Mouse (Mus musculus) 3134 (cell line): Measurements from ENCODE around the gene Gng12.

Experiments used
- DNase-seq: peaks from one replicate; pipeline ENCODE4 v3.0.0-alpha.2; 2011; ENCODE audit warnings: low spot score; ENCODE audit not compliant: insufficient read length; ENCODE audit errors: extremely low read depth

Gng12 gene

DNA sequence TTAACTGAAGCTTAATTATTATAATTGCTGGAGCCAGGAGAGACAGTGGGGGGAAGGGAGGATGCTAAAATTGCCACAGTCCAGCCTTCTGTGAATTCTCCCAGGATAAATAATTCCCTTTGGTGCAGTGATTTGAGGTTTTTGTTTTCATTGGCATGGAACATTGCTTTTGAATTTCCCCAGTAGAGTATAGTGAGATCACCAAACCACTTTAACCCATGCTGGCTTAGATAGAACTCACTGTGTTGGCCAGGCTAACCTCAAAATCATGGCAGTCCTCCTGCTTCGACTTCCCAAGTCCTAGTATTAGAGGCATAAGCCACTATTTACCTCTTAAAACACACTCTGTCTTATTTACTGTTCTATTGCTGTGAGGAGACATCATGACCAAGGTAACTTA, 17.2 kb downstream of the Gng12 start:
- DNase-seq = peak; percentile 59

- no peak for DNase-seq
Observed at GRCm38 (mm10) chr6:66915592-66915991, 19.4 kb downstream of the Gng12 start.

DNA sequence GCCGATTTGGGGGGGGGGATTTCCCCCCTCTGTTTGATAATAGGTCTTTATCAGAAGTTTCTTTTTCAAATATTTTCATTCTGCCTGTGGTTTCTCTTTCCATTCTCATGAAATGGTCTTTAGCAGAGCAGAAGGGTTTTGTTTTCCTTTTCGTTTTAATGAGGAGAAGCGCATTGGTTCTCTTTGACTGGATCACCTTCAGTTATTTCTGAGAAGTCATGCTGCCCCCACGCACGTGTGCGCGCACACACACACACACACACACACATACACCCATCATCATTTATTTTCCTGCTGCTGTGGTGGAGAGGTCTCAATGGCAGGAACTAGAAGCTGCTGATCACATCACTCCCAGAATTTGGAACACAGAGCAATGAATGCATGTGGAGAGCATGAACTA, 20.8 kb downstream of the Gng12 start:
- DNase-seq = no peak

DNA sequence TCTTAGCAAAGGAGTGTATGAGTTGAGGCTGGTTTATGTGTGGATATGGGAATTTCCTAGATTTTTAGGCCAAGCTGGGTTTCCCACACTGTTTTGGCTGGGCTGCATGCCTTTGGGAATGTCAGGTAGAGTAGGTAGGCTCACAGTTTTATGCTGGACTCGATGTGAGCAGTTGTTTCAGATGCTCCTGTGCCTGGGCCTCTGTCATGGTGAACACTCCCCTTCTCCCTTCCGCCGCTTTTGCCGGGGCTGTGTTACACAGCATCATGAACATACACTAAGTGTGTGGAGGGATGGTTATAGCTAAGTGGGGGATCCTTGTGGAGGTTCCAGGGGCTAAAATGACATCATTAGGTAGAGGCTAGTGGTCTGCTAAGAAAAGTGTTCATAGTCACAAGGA, 24.6 kb downstream of the Gng12 start:
- no peak for DNase-seq

GRCm38 (mm10) chr6:66921755-66922154, 25.6 kb downstream of the Gng12 start:
- DNase-seq = no peak

- DNase-seq = no peak
Observed at GRCm38 (mm10) chr6:66922501-66922900, 26.3 kb downstream of the Gng12 start.

DNA sequence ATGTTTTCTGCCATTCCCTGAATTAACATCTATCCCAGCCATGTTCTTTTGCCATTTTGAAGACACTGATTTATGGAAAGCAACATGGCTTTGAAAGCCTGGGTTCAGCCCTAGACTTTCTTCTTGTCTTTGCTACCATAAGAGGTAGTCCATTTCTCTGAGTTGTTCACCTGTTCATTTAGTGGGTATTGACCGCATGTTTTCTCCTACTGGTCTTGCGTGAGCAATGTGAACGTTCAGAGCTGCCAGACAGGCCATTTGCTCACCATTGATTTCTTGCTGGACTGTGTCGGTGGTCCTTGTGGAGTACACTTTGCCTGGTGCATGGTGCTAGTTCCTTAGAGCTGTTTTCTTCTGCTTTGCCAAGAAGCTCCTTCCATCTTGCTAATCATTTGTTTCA, 27.7 kb downstream of the Gng12 start:
- no peak for DNase-seq

GRCm38 (mm10) chr6:66924315-66924965, 28.2 kb downstream of the Gng12 start:
- no peak for DNase-seq

DNA sequence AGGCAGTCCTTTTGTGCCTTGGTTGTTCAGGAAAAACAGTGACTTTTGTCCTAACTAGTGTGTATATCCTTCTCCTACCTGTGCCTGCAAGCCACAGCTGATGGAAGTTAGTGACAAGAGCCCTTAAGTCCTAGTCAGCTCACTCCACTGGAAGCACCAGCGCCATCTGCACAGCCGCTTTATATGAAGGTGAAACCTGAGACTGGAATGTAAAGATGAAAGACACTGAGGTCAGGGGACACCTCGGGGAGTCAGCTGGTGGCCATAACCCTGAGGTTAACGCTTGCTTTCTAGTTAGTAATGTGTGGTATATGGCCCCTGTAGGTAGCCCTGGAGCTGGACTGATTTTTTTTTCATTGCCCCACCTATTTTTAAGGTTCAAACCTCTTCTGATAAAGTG, 30.1 kb downstream of the Gng12 start:
- no peak for DNase-seq

- DNase-seq = no peak
Observed at GRCm38 (mm10) chr6:66928972-66929645, 32.9 kb downstream of the Gng12 start.

DNA sequence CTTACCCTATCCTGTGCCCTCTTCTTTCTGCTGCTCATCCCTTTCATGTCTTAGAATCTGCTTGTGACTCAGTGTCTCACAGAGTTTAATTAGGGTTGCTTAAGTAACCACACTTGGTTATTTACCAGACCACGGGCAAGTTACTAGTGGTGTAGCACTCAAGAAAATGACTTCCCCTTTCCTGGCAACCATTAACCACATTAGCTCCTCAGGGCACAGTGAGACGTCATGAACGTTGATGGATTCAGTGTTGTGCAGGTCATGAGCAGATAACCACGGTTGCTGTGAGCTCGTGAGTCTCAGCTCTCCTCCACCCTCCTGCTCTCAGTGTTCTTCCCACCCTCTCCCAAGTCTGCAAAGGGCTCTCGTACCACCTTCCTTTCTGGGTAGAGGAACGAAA, 33.5 kb downstream of the Gng12 start:
- peak; percentile 61 for DNase-seq

- DNase-seq = no peak
Observed at GRCm38 (mm10) chr6:66932206-66932819, 36.1 kb downstream of the Gng12 start.

DNA sequence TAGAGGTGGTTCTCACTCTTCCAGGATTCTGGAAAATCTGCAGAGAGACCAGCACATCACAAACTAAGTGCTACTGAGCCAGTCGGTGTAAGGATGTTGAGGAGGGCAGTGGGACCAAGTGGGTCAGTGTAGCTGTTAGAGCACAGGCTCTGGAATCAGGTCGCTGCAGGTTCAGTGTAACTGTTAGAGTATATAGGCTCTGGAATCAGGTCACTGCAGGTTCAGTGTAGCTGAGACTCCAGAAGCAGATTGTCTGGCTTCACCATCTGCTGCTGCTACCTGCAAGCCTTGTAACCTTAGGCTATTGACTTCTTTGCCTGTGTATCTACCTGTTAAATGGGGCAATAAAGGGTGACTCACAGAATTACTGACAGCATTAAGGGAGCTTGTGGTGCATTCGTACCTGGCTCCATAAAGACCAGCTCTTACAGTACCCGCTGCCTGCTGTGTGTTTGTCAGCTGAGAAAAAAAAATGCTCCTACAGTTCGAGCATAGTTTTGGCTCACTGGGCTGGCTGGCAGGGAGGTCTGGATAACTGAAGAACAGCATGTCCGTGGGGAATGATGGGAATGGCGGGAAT, 44.5 kb downstream of the Gng12 start:
- no peak for DNase-seq

GRCm38 (mm10) chr6:66941792-66942191, 45.6 kb downstream of the Gng12 start:
- DNase-seq = no peak

DNA sequence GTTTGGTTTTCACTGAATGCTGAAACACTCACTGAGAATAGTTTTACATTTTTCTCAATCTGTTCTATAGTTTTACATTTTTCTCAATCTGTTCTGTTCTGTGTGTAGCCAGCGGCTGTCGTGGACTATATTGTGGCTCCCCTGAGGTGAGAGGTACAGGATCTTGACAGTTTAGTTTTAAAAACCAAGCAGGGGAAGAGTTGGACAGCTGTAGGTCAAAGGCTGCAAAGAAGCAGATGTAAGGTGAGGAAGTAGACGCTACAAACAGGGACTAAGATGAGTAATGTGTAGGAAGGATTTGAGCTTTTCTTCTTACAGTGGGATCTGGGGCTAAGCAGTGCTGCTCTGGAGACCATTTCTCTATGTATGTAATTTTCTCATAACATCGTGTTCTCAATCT, 46.6 kb downstream of the Gng12 start:
- no peak for DNase-seq

DNA sequence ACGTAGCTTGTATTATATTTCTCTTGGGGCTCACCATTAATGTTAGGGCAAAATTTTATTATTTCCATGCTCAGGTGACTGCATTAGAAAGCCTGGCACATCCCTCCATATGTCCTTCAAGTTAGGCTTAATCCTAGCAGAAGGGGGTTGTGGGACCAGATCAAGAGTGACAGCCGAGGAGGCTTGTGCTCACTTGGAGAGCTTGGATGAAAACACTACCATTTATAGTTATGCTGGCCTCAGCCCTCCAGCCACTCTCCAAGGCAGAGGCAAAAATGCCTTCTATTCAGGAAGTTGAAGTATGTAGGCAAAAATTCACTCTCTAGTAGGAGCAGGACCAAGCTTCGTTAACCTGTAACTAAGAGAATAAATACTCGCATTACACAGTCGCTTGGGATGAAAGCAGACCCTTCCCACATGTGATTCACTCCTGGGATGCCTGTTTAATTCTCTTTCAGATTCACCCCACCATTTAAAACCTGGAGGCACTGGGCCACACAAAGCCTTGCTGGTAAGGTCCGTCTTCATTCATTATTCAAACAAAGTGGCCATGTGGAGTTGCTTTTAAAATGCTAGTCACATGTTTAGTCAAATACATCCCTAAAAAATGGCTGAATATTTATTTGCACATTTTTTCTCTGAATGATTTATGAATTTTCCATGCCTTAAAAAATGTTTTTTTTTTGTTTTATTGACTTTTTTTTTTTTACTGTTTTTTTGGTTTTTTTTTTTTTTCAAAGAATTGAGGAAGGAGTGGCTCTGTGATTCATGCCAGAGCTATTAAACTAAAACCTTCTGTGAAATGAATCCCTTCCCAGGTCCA, 47.4 kb downstream of the Gng12 start:
- DNase-seq = no peak

- DNase-seq = peak; percentile 67
Observed at GRCm38 (mm10) chr6:66944190-66945003, 48.2 kb downstream of the Gng12 start.

GRCm38 (mm10) chr6:66945004-66945356, 48.8 kb downstream of the Gng12 start:
- DNase-seq = no peak

- DNase-seq = no peak
Observed at GRCm38 (mm10) chr6:66948111-66948510, 51.9 kb downstream of the Gng12 start.

GRCm38 (mm10) chr6:66948848-66949247, 52.7 kb downstream of the Gng12 start:
- no peak for DNase-seq
